Mouse (Mus musculus): ENCODE measurements at regions not wholly inside any gene's neighbourhood (a gene's known extent, or its start where the extent isn't known, plus 50 kb on each side); places are given as distances from the start of the nearest gene placed in this dataset.

DNA sequence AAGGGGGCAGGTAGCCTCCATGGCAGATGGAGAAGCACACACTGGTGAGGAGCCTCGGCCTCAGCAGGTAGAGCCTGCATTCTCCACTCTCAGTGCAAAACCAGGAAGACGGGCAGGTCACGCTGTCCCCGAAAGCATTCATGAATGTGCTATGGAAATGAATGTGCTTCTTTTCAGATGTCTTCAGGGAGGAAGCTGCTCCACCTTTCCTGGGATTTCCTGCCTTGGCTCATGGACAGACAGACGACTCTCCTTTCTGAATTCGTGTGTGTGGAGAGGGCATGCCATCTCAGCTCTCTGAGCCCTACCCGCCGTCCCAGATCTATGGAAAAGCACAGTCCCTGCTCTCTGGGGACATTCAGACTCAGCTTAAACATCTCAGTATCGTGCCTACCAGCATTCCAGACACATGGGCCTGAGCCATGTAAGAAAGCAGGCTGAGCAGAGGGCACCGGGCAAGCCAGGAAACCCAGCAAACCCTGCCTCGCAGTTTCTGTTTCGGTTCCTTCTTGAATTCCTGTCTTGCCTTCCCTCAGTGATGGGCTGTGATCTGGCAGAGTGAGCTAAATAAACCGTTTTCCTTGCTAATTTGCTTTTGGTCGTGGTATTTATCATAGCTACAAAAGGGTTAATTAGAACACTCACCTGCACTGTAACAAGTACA lies 354.0 kb downstream of the Matn1 start:
- DNase-seq = peak; percentile 19

DNA sequence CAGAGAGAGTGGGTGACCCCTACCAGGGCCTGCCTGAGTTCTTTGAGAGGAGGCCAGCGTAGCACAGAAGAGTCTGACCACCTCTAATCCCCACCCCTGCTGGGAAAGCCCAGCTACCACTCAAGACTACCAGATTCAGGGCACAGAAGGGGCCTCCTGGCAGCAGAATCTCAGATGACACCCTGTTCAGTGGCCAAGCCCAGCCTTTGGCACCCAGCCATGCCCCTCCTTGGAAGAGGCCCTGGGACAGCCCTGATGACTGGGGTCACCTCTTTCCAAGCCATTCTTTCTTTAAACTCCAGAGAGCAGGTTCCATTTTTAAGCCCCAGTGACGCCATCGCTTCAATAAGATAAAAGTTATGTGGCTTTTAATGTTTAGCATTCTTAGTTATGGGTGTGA lies 359.8 kb downstream of the Matn1 start:
- no peak for DNase-seq

DNA sequence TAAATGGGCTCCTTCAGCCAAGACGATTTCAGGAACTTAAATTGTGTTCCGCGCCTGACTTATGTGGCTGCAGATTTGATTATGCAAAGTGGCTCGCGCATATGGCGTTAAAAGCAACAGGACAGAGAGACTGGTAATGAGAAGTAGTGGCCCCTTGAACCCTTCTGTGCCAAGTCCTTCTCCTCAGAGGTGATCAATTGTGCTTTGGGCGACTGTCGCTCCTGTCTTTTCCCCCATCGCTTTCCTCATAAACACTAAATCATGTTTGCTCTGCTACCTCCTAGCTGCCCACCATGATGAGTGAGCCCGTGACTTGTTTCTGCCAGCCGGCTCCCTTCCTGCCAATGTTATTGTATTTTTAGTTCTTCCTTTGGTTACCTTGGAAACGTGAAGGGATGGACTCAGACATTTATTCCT lies 360.2 kb downstream of the Matn1 start:
- DNase-seq = no peak

DNA sequence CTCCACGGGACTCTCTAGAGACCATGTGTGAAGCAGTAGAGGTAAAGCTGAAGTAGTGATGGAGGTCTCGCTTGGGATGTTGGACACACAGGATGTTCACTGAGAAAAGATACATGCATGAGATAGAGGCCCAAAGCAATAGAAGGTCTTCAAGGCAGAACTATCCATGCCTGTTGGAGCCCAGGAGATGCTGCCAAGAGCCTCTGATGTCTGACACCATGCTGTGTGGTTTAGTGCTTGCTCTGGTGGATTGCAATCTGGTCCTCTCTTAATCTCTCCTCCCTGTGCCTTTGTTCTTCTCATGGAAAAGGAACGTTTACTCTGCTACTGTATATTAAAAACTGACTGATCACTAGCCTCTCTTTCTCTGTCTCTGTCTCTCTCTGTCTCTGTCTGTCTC lies 370.0 kb downstream of the Matn1 start:
- no peak for DNase-seq

DNA sequence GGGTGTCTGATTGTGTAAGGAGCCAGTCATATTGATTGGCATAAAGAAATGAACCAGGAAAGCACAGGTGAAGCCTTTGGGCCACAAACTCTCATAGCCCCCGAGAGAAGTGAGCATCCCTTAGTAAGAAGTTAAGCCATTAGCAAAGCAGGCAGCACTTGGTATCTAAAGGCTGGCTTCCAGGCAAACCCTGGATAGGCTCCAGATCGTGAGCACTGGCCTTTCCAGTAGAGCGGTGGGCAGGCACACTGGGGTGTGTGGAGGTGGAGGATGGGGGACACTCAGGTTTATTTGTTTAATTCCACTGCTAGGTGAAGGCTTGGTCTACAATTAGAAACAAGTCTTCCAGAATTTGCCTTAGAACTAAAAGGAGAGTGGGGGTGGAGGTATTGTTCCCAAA lies 371.9 kb downstream of the Matn1 start:
- DNase-seq = no peak

DNA sequence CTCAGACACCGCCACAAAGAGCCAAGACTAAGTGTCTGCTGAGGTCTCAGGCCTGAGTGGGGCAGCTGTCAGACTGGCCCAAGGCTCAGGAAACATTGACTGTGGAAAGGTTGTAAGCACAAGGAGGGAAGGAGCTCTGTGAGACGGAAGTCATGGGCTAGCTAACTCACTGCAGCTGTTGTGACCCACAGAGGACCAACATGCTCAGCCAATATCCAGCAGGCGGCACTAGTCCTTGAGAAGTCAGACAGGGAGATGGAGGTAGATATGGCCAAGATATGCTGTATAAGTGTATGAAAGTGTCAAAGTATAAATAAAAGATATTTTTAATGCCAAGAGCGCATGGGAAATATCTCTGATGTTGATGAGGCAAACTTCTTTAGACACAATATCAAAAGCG lies 378.1 kb downstream of the Matn1 start:
- DNase-seq = no peak

DNA sequence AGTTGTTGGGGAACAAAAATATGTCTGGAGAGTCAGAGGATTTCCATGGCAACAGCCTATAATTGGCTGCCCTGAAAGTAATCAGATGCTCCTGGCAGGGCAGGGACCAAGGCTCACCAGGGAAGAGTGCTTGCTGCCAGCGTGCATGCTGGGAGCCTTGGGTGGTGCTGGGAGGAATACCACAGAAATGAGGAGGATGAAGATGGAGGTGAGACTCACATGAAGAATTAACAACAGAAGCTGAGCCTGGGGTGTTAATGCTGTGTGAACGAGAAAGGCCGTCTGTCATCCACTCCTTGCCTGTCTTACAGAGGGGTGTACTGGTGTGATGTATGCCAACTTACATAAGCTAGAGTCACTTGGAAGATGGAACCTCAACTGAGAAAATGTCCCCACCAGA lies 380.3 kb downstream of the Matn1 start:
- DNase-seq = no peak

DNA sequence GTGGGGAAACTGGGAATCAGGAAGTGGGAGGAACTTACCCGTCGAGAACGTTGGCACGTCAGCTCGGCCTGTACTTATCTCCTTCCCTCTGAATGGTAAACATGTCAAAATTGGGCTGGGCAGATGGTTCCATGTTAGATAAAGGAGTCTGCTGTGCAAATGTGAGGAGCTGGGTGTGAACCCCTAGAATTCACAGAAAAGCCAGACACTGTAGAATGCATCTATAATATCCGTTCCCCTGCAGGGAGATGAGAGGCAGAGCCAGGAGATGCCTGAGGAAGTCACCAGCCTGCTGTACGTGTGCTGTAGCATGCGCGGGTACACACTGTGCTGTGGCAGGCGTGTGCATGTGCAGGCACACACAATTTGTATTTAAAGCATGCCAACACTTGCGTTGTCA lies 381.0 kb downstream of the Matn1 start:
- DNase-seq = no peak

DNA sequence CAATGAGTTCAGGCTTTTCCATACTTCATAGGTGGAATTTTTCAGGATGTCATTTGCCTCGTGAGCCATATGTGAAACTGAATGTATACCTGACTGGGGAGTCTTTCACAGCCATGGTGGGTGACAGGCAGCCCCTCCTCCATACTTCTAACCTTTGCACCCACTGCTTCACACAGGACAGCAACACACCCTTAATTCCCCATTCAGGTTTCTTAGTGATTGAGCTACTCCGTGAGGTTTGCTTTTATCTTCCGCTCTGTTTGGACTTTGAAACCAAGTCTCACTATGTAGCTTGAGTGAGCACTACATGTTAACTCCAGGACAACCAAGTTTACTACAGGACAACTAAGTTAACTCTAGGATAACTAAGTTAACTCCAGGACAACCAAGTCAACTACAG lies 381.4 kb downstream of the Matn1 start:
- no peak for DNase-seq

DNA sequence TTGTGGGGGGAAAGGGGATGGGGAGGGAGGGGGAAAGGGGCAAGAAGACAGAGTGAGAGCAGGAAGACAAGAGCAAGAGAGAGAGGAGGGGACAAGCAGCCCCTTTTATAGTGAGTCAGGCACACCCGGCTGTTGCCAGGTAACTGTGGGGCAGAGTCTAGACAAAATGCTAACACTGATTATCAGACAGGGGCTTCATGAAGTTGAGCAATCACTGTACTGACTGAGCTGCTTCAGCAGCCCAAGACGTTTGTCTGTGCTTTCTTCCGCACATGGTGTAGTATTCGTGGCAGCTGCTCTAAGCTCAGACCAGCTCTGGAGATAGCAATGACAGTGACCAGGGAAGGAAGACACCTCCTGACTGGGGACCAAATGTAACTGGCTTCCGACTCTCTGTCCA lies 385.2 kb downstream of the Matn1 start:
- no peak for DNase-seq

DNA sequence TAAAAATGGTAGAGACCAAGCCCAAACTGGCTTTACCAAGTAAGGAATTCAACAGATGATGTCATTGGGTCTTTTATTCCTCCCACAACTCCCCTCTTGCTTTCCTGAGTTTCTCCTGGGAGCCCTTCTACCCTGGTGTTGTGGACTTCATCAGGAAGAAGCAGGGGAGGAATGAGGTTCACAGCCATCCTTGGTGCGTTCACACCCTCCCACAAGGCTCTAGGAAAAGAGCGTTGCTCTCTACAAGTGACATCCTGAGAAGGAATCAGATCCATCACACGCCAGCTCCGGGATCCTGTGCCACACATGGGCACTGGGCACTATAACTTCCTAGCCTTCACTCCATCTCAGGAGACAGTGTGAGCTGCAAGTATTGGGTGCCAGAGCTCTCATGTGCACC lies 387.5 kb downstream of the Matn1 start:
- no peak for DNase-seq

DNA sequence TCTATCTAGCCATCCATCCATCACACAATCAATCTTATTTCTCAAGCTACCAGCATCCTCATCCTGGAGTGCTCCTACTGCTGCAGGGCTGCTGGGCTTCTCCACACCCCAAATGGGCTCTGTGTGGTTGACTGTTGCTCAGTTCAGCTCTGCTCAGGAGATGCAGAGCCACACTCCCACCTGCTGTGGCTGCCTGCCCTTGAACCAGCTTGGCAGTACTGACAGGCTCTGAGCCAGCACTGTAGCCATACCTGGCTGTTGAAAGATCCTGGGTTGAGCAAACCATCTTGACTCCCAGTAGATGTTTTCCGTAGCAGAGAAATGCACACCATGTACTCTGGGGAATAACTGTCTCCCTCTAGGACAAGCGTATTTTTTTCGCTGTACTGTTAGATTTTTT lies 392.6 kb downstream of the Matn1 start:
- no peak for DNase-seq

DNA sequence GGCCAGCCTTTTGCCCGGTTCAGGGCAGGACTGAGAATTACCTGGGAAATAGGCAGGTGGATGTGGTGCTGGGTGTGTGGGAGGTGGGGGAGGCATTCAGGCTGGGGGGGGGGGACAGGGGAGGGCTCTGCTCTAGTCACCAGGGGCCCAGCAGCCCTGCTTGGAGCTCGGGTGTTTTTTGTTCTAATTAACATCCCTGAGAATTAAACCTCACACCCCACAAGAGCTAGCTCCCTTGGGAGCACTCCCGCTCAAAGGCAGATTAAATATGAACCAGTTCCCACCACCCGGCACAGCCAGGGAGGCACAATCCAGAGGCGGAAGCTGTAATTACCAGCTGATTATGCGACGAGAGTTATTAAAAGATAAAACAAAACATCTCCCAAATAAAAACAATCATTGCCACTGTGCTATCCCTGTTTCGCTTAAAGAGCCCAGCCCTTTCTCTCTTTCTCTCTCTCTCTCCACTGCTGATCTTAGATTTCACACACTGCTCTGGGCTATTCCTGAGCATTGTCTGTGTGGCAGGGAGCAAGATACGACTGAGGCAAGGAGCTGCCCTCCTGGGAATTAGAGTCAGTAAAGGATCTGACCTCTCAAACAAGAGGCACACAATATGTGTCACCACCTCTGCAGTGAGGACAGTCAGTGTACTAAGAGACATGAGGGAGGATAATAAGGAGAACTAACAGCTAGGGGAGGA lies 397.0 kb downstream of the Matn1 start:
- no peak for DNase-seq

DNA sequence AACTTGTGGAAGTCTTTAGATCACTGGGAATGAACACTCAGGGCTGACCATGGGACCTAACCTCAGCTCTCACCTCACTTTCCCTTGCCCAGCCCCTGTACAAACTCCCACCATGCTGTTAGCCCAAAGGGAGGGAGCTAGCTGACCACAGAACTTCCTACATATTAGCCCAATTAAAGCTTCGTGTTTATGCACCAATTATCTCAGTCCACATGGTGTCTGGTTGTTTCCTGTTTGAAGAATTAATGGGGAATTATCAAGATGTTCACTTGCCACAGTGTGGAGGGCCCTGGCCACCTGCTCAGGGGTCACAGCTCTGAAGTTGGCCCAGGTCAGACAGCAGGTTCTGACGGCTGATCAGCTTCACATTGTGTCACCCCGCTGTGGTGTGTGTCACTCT lies 402.5 kb downstream of the Matn1 start:
- DNase-seq = no peak

DNA sequence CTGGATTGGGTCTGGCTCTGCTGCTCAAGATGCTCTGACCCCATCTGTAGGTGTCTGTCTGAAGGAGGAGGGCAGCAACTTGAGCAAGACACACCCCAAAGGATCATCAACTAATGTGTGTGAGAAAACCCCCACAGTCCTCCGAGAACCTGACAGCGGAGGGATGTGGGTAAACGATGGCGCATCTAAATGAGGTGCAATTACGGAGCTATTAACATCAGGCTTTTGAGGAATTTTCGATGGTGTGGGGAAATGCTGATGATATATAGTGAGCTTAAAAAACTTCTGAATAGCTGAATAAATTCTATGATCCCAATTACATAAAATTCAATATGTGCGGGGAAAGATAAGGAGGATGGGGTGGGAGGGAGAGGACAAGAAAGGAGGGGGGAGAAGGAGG lies 406.1 kb downstream of the Matn1 start:
- DNase-seq = no peak

DNA sequence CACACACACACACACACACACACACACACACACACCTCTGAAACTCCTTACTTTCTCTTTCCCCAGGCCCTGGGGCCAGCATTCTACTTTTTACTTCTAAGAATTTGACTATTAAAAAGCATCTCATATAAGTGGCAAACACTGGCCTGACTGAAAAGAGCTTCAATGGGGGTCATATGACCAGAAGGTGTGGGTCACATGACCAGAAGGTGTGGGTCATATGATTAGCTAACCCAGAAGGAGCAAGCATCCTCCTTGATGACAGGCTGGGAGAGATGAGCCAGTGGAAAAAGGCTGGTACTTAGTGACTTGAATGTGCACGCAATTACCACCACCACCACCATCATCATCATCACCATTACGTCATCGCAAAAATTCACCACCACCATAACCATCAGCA lies 410.7 kb downstream of the Matn1 start:
- no peak for DNase-seq

DNA sequence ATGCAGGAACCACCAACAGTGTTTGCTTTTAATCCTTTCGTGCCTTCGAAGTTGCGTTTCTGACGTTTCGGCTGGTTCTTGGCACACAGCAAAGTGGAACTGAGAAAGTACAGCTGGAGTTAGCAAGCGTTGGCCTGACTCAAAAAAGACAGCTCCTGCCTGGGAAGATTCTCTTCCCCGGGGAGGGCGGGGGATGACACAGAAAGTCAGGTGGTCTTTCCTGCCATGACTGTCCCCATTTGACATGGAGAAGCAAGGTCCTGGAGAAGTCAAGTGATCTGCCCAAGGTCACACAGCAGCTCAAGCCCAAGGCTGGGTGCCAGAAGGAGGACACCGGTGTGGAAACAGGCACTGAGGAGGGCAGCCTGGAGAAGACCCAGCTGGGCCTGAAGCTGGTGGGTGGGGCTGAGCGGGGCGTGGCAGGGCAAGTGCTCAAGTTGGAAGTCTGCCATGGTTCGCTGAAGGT lies 411.4 kb downstream of the Matn1 start:
- DNase-seq = no peak

DNA sequence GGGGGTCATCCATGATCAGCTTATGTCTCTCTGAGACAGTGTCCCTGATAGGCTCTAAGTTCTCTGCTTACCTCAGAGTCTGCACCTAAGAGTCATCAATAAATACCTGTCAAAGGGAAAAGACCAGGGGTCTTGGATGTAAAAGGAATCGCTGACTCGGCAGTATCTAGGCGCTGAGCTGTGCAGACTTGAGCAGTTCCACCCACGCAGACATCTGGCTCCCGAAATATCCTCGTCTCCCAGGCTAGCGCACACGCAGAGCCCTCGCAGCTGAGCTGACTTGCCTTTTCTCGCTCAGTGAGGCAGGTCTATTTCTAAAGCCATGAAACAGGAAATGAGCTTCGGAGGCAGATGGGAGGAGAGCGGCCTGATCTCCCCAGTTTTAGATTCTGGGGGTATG lies 412.1 kb downstream of the Matn1 start:
- no peak for DNase-seq

DNA sequence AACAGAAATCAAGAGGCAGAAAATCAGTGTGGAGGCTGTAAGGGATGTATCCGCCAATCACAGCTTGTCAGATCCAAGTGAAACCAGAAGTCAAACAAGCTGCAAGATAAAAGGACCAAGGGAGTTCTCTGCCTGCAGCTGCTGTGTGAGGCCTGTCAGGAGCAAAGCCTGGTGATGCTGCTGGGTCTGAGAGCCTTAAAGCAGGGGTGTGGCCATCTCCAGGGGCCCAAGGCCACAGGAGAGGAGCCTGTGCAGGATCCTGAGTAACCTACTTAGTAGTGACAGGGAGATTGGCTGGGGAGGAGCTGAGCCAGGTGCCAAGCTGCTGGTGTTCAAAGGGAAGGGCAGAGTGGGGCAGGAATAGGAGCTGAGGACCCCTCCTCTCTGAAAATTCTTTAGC lies 418.8 kb downstream of the Matn1 start:
- DNase-seq = no peak

DNA sequence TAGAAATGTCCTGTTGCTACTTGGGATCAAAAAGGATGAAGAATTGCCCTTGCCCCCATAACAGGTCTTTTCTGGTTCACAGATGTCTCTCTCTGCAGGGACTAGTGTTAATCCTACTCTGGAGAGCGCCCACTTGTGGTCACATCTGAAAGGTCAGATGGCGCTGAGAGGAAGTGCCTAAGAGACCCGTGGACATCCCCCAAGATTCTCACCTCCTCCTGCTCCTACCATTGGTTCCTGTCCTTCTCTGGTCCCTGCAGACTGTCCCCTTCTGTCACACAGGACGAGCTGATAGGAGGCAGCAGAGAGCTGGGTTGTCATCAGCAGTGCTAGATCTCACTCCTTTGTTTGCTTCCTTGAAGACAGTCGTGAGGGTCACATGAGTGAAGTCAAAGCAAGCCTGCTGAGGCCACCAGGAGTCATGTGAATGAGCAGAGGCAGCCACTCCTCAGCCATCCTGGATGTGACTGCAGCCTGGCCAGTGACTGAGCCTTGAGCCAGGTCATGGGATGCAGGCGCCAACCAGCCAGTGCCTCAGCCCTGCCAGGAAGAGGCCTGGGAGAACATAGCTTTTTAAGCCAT lies 420.6 kb downstream of the Matn1 start:
- peak; percentile 45 for DNase-seq

DNA sequence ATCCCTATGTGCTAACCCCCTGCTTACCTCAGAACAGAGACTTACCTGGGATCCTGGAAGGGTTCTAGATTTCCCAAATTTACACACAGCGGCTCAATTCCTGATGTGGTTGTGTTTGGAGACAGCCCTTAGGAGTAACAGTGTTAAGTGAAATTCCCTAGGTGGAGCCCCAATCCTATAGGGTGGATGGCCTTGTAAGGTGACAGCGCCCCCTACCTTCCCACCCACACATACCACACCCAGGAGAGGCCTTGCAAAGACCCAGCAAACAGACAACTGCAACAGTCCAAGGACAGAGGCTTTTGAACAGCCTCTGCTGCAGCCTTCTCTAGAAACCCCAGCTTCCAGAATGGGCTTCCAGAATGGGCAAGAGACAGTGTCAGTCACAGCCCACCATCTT lies 421.8 kb downstream of the Matn1 start:
- DNase-seq = no peak

DNA sequence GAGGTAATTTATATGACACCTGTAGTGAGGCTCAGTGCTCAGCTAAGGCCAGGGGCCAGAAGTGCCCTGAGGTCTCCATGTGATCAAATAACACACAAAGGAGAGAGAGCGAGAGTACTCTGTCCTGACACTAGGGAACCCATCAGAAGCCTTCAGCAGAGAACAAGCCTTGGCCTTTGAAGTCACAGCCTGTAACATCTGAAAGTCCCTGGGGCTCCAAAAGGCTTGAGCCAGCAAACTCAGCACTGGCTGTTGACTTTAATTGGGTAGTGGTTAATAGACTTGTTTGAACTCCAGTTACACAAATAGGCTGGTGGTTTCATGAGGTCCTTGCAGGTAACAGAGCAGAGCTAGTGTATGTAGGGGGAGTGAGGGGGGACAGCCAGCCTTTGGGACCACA lies 422.5 kb downstream of the Matn1 start:
- no peak for DNase-seq

DNA sequence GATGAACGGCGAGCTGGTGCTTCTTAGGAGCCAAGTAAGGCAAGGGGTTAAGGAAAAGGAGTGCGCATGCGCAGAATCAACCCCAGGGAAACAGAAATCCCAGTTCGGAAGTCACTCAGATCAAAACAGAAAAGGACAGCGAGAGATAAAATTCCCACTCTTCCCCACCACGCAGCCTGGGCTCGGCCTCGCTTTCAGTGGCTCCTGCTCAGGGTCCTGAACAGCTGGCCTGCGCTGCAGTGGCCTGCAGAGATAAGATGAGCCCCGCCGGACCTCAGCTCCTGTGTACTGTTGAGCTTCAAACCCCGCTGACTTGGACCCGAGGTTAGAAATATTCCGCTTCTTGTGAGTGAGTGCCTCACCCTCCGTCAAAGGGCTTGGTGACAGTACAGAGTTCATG lies 428.3 kb downstream of the Matn1 start:
- no peak for DNase-seq

DNA sequence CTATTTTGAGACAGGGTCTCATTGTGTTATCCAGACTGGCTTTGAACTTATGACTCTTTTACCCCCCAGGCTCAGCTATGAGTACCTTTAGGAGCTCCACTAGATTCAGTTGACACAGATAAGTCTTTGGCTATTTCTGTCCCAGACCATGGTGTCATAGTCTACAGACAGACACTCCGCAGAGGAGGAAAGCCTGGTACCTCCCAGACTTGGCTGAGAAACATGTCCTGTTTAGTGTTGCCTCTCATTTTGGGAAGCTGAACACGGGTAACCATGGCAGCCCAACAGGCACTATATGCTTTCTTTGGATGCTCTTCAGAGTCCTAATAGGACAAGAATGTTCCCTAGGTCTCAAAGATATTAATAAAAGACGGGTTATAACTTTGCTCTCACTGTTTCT lies 429.0 kb downstream of the Matn1 start:
- no peak for DNase-seq

All from adrenal gland, adult 2 months (tissue).